9 mouse cellular contexts compared by ENCODE assay signal in genomic region chr8:70618888-70619334, GRCm38 (mm10). TPM values are rescaled to one million over a fixed set of nuclear protein-coding genes. Genes with fewer than 3 reads are reported as not detected.
DNase-seq lines count a peak whose midpoint lies in the region; ATAC-seq lines count a peak whose summit lies in the region.
"Had no signal": no experiment of that assay in that cellular context is flagged by ENCODE, and none has a peak within 500 bp of the region (broad histone marks: within the 10 kb centered on the region; RNA-seq: fewer than 3 reads in every experiment).

No protein-coding gene starts in this region.

- no peak overlapping the region for H3K9ac ChIP-seq in forebrain, embryonic 14.5 days (ENCODE audit: low read length)
- H3K9ac ChIP-seq in forebrain, embryonic 15.5 days (replicated peaks), result no peak overlapping the region
- no peak overlapping the region for H3K9ac ChIP-seq in intestine, embryonic 16.5 days (ENCODE audit: low read depth, low read length)

- H3K36me3 ChIP-seq in forebrain, embryonic 14.5 days (ENCODE audit: control insufficient read depth, insufficient read depth, low read length), result no peaks in the 10 kb centered on the region
- H3K36me3 ChIP-seq in forebrain, embryonic 15.5 days, result no peaks in the 10 kb centered on the region
- H3K36me3 ChIP-seq in intestine, embryonic 16.5 days (ENCODE audit: control insufficient read depth, insufficient read depth, low read length), result no peaks in the 10 kb centered on the region

- H3K27ac ChIP-seq in forebrain, embryonic 14.5 days (ENCODE audit: low read depth, low read length), result no peak overlapping the region
- H3K27ac ChIP-seq in forebrain, embryonic 15.5 days (replicated peaks), result no peak overlapping the region
- peak overlapping the region; percentile 24; the same call in 1 of the 2 replicates for H3K27ac ChIP-seq in intestine, embryonic 16.5 days (ENCODE audit: low read length)

- H3K4me3 ChIP-seq in forebrain, embryonic 14.5 days (ENCODE audit: low read depth, low read length), result no peak overlapping the region
- no peak overlapping the region for H3K4me3 ChIP-seq in forebrain, embryonic 15.5 days
- H3K4me3 ChIP-seq in intestine, embryonic 16.5 days (ENCODE audit: low read length), result no peak overlapping the region

- H3K27me3 ChIP-seq in forebrain, embryonic 14.5 days (replicated peaks; ENCODE audit: control insufficient read depth, insufficient read depth, low read length), result no peaks in the 10 kb centered on the region
- 0 out of 2 replicates have a peak, but pooled peaks cover 3% of the 10 kb centered on the region for H3K27me3 ChIP-seq in forebrain, embryonic 15.5 days
- peaks cover 6% of the 10 kb centered on the region; the same call in 1 of the 2 replicates for H3K27me3 ChIP-seq in intestine, embryonic 16.5 days (replicated peaks; ENCODE audit: control insufficient read depth, insufficient read depth, low read length)

- H3K4me1 ChIP-seq in forebrain, embryonic 14.5 days (ENCODE audit: control insufficient read depth, insufficient read depth, low read length), result no peaks in the 10 kb centered on the region
- no peaks in the 10 kb centered on the region for H3K4me1 ChIP-seq in forebrain, embryonic 15.5 days
- H3K4me1 ChIP-seq in intestine, embryonic 16.5 days (ENCODE audit: control insufficient read depth, insufficient read depth, low read length), result peaks cover 6% of the 10 kb centered on the region; the same call in 1 of the 2 replicates

- ATAC-seq in forebrain, embryonic 14.5 days, result peak; percentile 34; the same call in 1 of the 2 replicates
- no peak for ATAC-seq in forebrain, embryonic 15.5 days (replicated peaks)
- peak; percentile 78 for ATAC-seq in intestine, embryonic 16.5 days
- ATAC-seq in megakaryocyte-erythroid progenitor cell, adult 5-6 weeks (replicated peaks; ENCODE audit: low FRiP score, low TSS enrichment, poor library complexity, severe bottlenecking), result peak; percentile 74

- H3K9me3 ChIP-seq in forebrain, embryonic 14.5 days (replicated peaks; ENCODE audit: control insufficient read depth, low read length), result no peaks in the 10 kb centered on the region
- H3K9me3 ChIP-seq in forebrain, embryonic 15.5 days, result no peaks in the 10 kb centered on the region
- H3K9me3 ChIP-seq in intestine, embryonic 16.5 days (ENCODE audit: control insufficient read depth, low read length), result no peaks in the 10 kb centered on the region

- H3K4me2 ChIP-seq in forebrain, embryonic 14.5 days (ENCODE audit: low read length), result no peak overlapping the region
- H3K4me2 ChIP-seq in forebrain, embryonic 15.5 days (replicated peaks), result no peak overlapping the region
- no peak overlapping the region for H3K4me2 ChIP-seq in intestine, embryonic 16.5 days (ENCODE audit: low read depth, low read length)

- no peak for DNase-seq in forebrain, embryonic 14.5 days (ENCODE audit: low spot score)
- peak; percentile 95 to 97 for DNase-seq in B cell, adult 2 months
- peak; percentile 90 for DNase-seq in c-Kit-positive CD71-positive TER-119-positive erythroid progenitor cells, embryonic 14.5 days (ENCODE audit: low spot score)
- DNase-seq in right cerebral cortex, adult 18-20 months, result no peak
- no peak for DNase-seq in layer of hippocampus, adult 9-10 months (ENCODE audit: low spot score)

- WGBS in forebrain, embryonic 14.5 days, result 37% methylated on average over 9 of the region's 9 CpGs
- WGBS in forebrain, embryonic 15.5 days, result 38% methylated on average over 9 of the region's 9 CpGs
- WGBS in intestine, embryonic 16.5 days, result 22% methylated on average over 9 of the region's 9 CpGs

RNA-seq across cellular contexts. Expression of gene Lrrc25, which starts 3.0 kb away (rescaled TPM):
- 0.89 and 1.9 TPM in 2 replicates for polyA plus RNA-seq in forebrain, embryonic 14.5 days (2014; fragmentation: Nextera tagmentation; extraction: Ambion mirVana)
- 0.74 and 1.3 TPM in 2 replicates for polyA plus RNA-seq in forebrain, embryonic 15.5 days (2015; fragmentation: Nextera tagmentation; extraction: Ambion mirVana)
- 2.9 and 3.0 TPM in 2 replicates for polyA plus RNA-seq in intestine, embryonic 16.5 days (2015; fragmentation: Nextera tagmentation; extraction: Ambion mirVana)
- total RNA-seq in megakaryocyte-erythroid progenitor cell, adult 5-6 weeks (2014; fragmentation: Nextera tagmentation), result 0.37 and 0.69 TPM in 2 replicates
- total RNA-seq in megakaryocyte-erythroid progenitor cell, adult 5-6 weeks (2017), result 0.15 and 0.61 TPM in 2 replicates

RNA-seq across cellular contexts. Expression of gene Ssbp4, which starts 10.2 kb away (rescaled TPM):
- polyA plus RNA-seq in forebrain, embryonic 14.5 days (2014; fragmentation: Nextera tagmentation; extraction: Ambion mirVana), result 135 and 147 TPM in 2 replicates
- 114 TPM in 2 replicates for polyA plus RNA-seq in forebrain, embryonic 15.5 days (2015; fragmentation: Nextera tagmentation; extraction: Ambion mirVana)
- 63.2 and 73.9 TPM in 2 replicates for polyA plus RNA-seq in intestine, embryonic 16.5 days (2015; fragmentation: Nextera tagmentation; extraction: Ambion mirVana)
- 39.7 and 83.5 TPM in 2 replicates for total RNA-seq in megakaryocyte-erythroid progenitor cell, adult 5-6 weeks (2014; fragmentation: Nextera tagmentation)
- 77.5 and 98.5 TPM in 2 replicates for total RNA-seq in megakaryocyte-erythroid progenitor cell, adult 5-6 weeks (2017)

RNA-seq across cellular contexts. Expression of gene Gdf15, which starts 13.3 kb away (rescaled TPM):
- 0.16 and 0.20 TPM in 2 replicates for polyA plus RNA-seq in forebrain, embryonic 14.5 days (2014; fragmentation: Nextera tagmentation; extraction: Ambion mirVana)
- not detected in 2 replicates for polyA plus RNA-seq in forebrain, embryonic 15.5 days (2015; fragmentation: Nextera tagmentation; extraction: Ambion mirVana)
- polyA plus RNA-seq in intestine, embryonic 16.5 days (2015; fragmentation: Nextera tagmentation; extraction: Ambion mirVana), result 3.6 and 3.7 TPM in 2 replicates
- total RNA-seq in megakaryocyte-erythroid progenitor cell, adult 5-6 weeks (2014; fragmentation: Nextera tagmentation), result not detected in 2 replicates
- total RNA-seq in megakaryocyte-erythroid progenitor cell, adult 5-6 weeks (2017), result not detected in 2 replicates
- total RNA-seq: left cerebral cortex, postnatal 25 days had no signal

RNA-seq across cellular contexts. Expression of gene Isyna1, which starts 24.7 kb away (rescaled TPM):
- 59.0 and 75.1 TPM in 2 replicates for polyA plus RNA-seq in forebrain, embryonic 14.5 days (2014; fragmentation: Nextera tagmentation; extraction: Ambion mirVana)
- 116 TPM in 2 replicates for polyA plus RNA-seq in forebrain, embryonic 15.5 days (2015; fragmentation: Nextera tagmentation; extraction: Ambion mirVana)
- 105 and 121 TPM in 2 replicates for polyA plus RNA-seq in intestine, embryonic 16.5 days (2015; fragmentation: Nextera tagmentation; extraction: Ambion mirVana)
- total RNA-seq in megakaryocyte-erythroid progenitor cell, adult 5-6 weeks (2014; fragmentation: Nextera tagmentation), result 74.1 and 91.0 TPM in 2 replicates
- total RNA-seq in megakaryocyte-erythroid progenitor cell, adult 5-6 weeks (2017), result 36.5 and 51.5 TPM in 2 replicates

RNA-seq across cellular contexts. Expression of gene Pgpep1, which starts 41.3 kb away (rescaled TPM):
- 85.7 and 101 TPM in 2 replicates for polyA plus RNA-seq in forebrain, embryonic 14.5 days (2014; fragmentation: Nextera tagmentation; extraction: Ambion mirVana)
- polyA plus RNA-seq in forebrain, embryonic 15.5 days (2015; fragmentation: Nextera tagmentation; extraction: Ambion mirVana), result 63.6 and 70.2 TPM in 2 replicates
- 88.3 and 101 TPM in 2 replicates for polyA plus RNA-seq in intestine, embryonic 16.5 days (2015; fragmentation: Nextera tagmentation; extraction: Ambion mirVana)
- 6.3 and 8.8 TPM in 2 replicates for total RNA-seq in megakaryocyte-erythroid progenitor cell, adult 5-6 weeks (2014; fragmentation: Nextera tagmentation)
- 4.6 and 5.1 TPM in 2 replicates for total RNA-seq in megakaryocyte-erythroid progenitor cell, adult 5-6 weeks (2017)

Comparison
In these comparisons a context has a peak if more than half of its experiments do, and no peak if none do; other contexts are left out.
1. DNase-seq: peak in B cell, adult 2 months (2 of 2) and c-Kit-positive CD71-positive TER-119-positive erythroid progenitor cells, embryonic 14.5 days (single experiment); none in forebrain, embryonic 14.5 days (single experiment), right cerebral cortex, adult 18-20 months (single experiment) and layer of hippocampus, adult 9-10 months (single experiment).